Mouse (Mus musculus) kidney, embryonic 14.5 days (tissue): ENCODE data around the gene Nsf. TPM values are rescaled to one million over a fixed set of nuclear protein-coding genes. Genes with fewer than 3 reads are reported as not detected.

ENCODE experiments used
- ATAC-seq: fragments of 200-750 bp; cut with Nextera tagmentation; 2 replicates; pipeline ENCODE4 v1.8.0; 2017; ENCODE audit warnings: moderate number of reproducible peaks, mild to moderate bottlenecking, moderate TSS enrichment, moderate library complexity; ENCODE audit not compliant: low FRiP score, low TSS enrichment
- H3K27ac ChIP-seq: fragments of 300-500 bp; sonication (generic); 2 replicates; pipeline ENCODE4 v1.5.1; 2014; ENCODE audit warnings: low read depth, mild to moderate bottlenecking, low read length, moderate library complexity, mixed read lengths
- H3K27me3 ChIP-seq: fragments of 300-500 bp; sonication (generic); 2 replicates; pipeline ENCODE4 v1.6.1; 2014; ENCODE audit warnings: mild to moderate bottlenecking, low read length; ENCODE audit not compliant: control insufficient read depth, insufficient read depth
- H3K36me3 ChIP-seq: fragments of 300-500 bp; sonication (generic); 2 replicates; pipeline ENCODE4 v1.6.1; 2014; ENCODE audit warnings: low read length, mixed read lengths; ENCODE audit not compliant: control insufficient read depth, insufficient read depth
- H3K4me1 ChIP-seq: fragments of 300-500 bp; sonication (generic); 2 replicates; pipeline ENCODE4 v1.6.1; 2014; ENCODE audit warnings: low read length, mixed read lengths; ENCODE audit not compliant: control insufficient read depth, insufficient read depth
- H3K4me2 ChIP-seq: fragments of 300-500 bp; sonication (generic); replicated peaks from 2 replicates; pipeline ENCODE4 v1.6.1; 2014; ENCODE audit warnings: low read depth, mild to moderate bottlenecking, low read length
- H3K4me3 ChIP-seq: fragments of 300-500 bp; sonication (generic); 2 replicates; pipeline ENCODE4 v1.5.1; 2014; ENCODE audit warnings: mild to moderate bottlenecking, low read length
- H3K9ac ChIP-seq: fragments of 300-500 bp; sonication (generic); 2 replicates; pipeline ENCODE4 v1.6.1; 2014; ENCODE audit warnings: low read depth, mild to moderate bottlenecking, low read length, moderate library complexity
- H3K9me3 ChIP-seq: fragments of 300-500 bp; sonication (generic); 2 replicates; pipeline ENCODE4 v1.6.1; 2016; ENCODE audit warnings: low read length; ENCODE audit not compliant: control insufficient read depth
- WGBS: fragments of 180-500 bp; shearing (Covaris S2); extraction: QIAGEN DNeasy Blood & Tissue Kit; methylation state at CpG from one replicate; pipeline ENCODE4 v1.1.7; 2014; 5-methylcytosine and 5-hydroxymethylcytosine counted together
- polyA plus RNA-seq: library from polyadenylated mRNA; unstranded; fragments of >200 nt; fragmentation: Nextera tagmentation; extraction: Ambion mirVana; gene quantifications from 2 replicates; pipeline ENCODE4 v1.2.1, GENCODE M21; 2014

Nsf gene
- polyA plus RNA-seq, 1 experiment from 2014 or later, result 48.1 TPM

DNA sequence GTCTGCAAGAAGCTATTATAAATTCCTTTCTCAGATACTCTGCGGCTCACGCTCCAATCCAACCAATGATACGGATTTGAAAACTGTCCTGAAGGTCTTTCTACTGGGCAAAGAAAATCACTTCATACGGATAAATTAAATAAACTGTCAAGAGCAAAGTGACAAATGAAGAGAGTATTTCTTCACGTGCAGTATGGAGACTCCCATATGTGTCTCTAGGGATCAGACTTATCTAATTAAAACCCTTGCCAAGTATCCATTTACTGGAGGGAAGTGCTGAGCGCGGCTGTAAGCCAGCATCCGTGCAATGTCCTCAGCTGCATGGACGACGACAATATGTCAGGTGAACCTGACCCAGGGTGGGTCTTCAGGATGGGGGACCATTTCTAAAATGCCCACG lies 44.0 kb downstream of the Nsf start:
- peaks cover 18% of the 10 kb centered on the region for H3K36me3 ChIP-seq
- H3K27me3 ChIP-seq, result no peaks in the 10 kb centered on the region
- H3K4me2 ChIP-seq, result no peak overlapping the region
- WGBS, result 94% methylated on average over 11 of the region's 11 CpGs
- no peak overlapping the region for H3K27ac ChIP-seq
- H3K4me3 ChIP-seq, result no peak overlapping the region
- no peaks in the 10 kb centered on the region for H3K4me1 ChIP-seq
- H3K9ac ChIP-seq, result no peak overlapping the region
- no peaks in the 10 kb centered on the region for H3K9me3 ChIP-seq
- no peak for ATAC-seq

DNA sequence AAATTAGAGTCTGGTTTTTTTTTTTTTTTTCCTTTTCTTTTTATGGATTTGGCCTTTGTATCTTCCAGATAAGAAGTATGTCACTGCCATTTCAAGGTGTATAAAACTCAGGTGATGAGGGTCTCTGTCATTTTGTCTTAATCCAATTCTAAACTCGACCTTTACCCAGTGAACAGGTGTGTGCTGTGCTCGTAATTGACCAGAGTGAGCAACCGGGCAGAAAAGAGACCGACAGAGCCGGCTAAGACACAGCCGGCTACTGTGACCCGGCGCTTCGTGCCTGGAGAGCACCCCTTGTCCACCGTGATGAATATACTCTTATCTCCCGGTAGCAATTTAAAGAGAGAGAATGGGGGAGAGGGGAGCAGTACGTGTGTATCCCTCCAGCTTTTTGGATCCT lies 44.5 kb downstream of the Nsf start:
- no peak for ATAC-seq
- Histone ChIP-seq H3K9me3 (no peaks in the 10 kb centered on the region), H3K27me3 (no peaks in the 10 kb centered on the region), H3K27ac (no peak overlapping the region), H3K9ac (no peak overlapping the region), H3K4me1 (no peaks in the 10 kb centered on the region), H3K4me2 (no peak overlapping the region), H3K4me3 (no peak overlapping the region), H3K36me3 (peaks cover 18% of the 10 kb centered on the region)
- WGBS, result 88% methylated on average over 12 of the region's 12 CpGs

DNA sequence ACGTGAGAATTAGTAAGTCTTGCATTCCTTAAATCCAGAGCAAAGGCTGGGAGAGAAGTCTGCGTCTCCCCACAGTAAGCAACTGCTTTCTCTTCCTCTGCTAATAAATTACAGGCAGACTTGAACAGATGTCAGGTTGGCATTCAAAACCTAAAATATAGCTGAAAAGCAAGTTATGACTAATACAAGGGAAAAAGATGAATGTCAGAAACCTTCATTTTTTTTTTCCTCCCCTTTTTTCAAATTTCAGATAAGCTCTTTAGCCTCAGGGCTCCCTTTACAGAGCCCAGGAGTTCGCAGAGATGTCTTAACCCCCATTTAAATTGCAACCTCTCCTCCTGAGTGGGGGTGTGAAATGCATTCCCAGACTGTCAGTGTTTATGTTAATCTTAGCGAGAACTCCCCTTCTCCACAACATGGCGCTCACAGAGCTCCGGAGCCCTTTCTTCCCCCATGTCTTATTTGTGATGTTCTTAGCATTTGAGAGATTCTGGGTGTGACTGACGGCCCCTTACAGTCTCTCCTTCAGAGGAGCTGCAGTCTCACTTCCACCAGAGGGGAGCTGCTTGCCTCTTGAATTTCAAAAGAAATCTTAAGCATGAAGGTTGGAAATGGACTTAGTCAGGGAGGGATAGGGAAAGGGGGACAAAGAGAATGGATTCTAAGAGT lies 47.7 kb downstream of the Nsf start:
- Histone ChIP-seq H3K9ac (no peak overlapping the region), H3K4me2 (no peak overlapping the region), H3K4me3 (no peak overlapping the region), H3K4me1 (no peaks in the 10 kb centered on the region), H3K9me3 (no peaks in the 10 kb centered on the region), H3K27me3 (no peaks in the 10 kb centered on the region), H3K27ac (no peak overlapping the region), H3K36me3 (peaks cover 9% of the 10 kb centered on the region; the same call in 1 of the 2 replicates)
- WGBS, result 46% methylated on average over 7 of the region's 7 CpGs
- no peak for ATAC-seq

DNA sequence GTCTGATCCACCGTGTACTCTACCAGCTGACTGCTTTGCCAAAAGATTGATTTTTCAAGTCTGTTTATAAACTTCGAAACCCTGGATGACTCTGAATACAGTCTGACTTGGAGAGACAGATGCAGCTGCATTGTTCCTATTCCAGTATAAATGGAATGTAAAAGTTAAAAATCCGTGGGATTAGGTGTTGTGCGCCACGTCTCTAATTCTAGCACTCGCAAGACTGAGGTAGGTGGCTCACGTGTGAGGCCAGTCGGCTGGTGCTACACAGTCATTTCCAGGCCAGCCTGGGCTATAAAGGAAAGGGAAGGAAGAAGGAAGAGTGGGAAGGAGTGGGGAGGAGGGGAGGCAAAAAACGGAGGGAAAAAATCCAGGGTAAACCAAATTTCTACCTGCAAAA lies 48.4 kb downstream of the Nsf start:
- ATAC-seq, result no peak
- Histone ChIP-seq H3K27ac (no peak overlapping the region), H3K36me3 (peaks cover 9% of the 10 kb centered on the region; the same call in 1 of the 2 replicates), H3K9ac (no peak overlapping the region), H3K4me3 (no peak overlapping the region), H3K4me1 (no peaks in the 10 kb centered on the region), H3K27me3 (no peaks in the 10 kb centered on the region), H3K9me3 (no peaks in the 10 kb centered on the region), H3K4me2 (no peak overlapping the region)
- 74% methylated on average over 9 of the region's 9 CpGs for WGBS

DNA sequence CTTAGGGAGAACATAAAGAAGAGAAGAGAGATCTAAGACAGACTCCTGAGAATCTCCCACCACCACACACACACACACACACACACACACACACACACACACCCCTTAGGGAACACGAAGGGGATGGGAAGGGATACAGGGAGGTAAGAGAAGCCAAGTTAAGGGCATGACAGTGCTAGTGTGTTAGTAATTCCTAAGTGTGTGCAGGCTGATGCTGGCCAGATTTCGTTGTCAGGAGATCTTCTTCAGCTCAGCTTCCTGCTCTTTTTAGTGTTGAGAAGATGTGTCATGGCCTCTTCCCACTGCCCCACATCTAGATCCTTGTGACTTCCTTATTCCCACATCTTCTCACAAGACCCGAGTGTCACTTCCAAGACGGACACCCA lies 52.3 kb downstream of the Nsf start:
- H3K4me1 ChIP-seq, result no peaks in the 10 kb centered on the region
- no peak overlapping the region for H3K9ac ChIP-seq
- ATAC-seq, result no peak
- H3K4me3 ChIP-seq, result no peak overlapping the region
- 90% methylated on average over 4 of the region's 4 CpGs for WGBS
- no peaks in the 10 kb centered on the region; the same call in 1 of the 2 replicates for H3K36me3 ChIP-seq
- no peak overlapping the region for H3K4me2 ChIP-seq
- no peak overlapping the region for H3K27ac ChIP-seq
- no peaks in the 10 kb centered on the region for H3K27me3 ChIP-seq
- no peaks in the 10 kb centered on the region for H3K9me3 ChIP-seq

DNA sequence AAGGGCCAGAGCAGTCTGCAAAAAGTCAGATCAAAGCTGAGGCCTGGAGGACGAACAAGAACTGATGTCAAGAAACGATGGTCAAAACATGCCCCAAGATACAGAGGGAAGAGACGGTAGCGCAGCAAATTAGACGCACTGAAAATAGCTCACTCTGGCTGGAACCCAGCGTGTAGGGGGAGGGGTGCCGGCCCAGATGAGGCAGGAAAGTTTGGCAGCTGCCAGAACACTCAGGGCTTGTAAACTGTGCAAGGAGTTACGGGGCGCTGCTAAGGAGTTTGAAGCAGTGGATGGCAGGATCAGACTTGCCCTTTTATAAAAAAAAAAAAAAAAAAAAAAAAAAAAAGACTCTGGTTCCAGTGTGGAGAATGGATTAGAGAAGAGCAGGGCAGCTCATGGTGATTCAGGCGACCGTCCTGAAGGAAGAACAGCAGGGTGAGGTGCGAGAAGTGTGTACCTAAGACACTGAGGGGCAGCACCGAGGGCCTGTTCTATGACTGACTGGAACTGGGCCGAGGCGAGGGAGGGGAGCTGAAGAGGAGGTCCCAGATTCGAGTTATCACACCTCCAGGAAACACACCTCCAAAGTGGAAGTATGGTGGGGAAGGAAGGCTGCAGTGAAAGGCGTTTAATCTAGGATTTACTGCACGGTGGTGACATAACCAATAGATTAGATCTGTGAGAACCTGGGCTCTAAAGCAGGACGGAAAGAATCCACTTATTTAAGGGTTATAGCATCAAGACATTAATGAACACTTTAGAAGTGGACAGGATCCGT lies 52.9 kb downstream of the Nsf start:
- Histone ChIP-seq H3K4me3 (no peak overlapping the region), H3K27ac (no peak overlapping the region), H3K36me3 (no peaks in the 10 kb centered on the region; the same call in 1 of the 2 replicates), H3K4me2 (no peak overlapping the region), H3K27me3 (no peaks in the 10 kb centered on the region), H3K9ac (no peak overlapping the region), H3K9me3 (no peaks in the 10 kb centered on the region), H3K4me1 (no peaks in the 10 kb centered on the region)
- no peak for ATAC-seq
- WGBS, result 75% methylated on average over 20 of the region's 20 CpGs

DNA sequence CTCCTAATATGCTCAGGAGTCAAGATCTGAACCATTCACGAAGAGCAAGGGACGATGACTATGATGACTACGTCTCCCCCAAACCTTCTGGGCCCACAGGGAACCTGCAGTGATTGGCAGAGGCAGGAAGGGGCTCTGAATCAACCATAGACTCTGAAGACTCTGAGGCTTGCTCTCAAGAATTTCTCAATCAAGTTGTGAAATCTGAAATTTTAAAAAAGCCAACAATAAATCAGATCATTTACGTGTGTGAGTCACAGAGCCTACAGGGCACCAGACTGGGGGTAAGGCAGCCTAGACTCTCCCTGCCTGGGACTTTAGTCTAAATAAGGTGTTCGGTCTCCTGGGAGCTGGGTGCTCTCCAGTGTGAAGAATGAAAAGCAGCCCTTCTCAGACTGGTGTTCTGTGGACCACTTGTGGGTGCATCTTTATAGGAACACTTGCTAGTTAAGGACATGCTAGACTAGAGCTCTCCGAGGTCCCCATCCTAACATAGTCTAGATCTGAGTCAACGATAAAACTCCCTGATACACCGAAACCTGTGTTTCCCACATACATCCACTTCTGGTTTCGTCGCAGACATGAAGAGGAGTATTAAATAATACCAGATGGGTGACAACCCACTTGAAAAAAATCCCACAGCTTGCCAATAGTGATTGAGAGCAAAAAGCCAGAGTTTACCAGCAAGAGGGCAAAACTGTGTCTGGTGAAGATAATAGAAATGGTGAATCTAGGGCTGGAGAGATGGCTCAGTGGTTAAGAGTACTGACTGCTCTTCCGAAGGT lies 56.7 kb downstream of the Nsf start:
- ATAC-seq, result no peak

DNA sequence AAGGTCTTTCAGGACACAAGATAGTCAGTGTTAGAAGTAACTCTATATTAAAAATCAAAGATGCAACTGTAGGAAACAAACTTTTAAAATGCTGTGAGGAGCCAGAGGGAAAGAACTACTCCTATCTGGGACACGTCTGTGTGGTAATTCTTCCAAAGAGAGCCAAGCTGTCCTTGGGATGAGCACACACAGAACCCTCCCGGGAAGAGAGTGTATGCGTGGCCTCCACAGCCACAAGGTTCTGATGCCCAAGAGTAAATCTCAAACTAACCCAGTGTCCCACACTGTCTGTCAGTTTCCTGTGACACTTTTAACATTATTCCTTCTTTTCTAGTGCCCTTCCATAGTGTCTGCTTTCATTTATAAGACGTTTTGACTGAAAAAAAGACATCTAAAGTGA lies 57.8 kb downstream of the Nsf start:
- no peaks in the 10 kb centered on the region for H3K27me3 ChIP-seq
- H3K4me1 ChIP-seq, result no peaks in the 10 kb centered on the region
- no peak overlapping the region for H3K27ac ChIP-seq
- H3K9me3 ChIP-seq, result no peaks in the 10 kb centered on the region
- ATAC-seq, result no peak
- WGBS, result 84% methylated on average over 4 of the region's 4 CpGs
- H3K4me2 ChIP-seq, result no peak overlapping the region
- H3K36me3 ChIP-seq, result no peaks in the 10 kb centered on the region
- no peak overlapping the region for H3K9ac ChIP-seq
- no peak overlapping the region for H3K4me3 ChIP-seq

More for the DNA sequence above, 56.7 kb downstream of the Nsf start:
- Histone ChIP-seq H3K27ac (no peak overlapping the region), H3K9me3 (no peaks in the 10 kb centered on the region), H3K4me3 (no peak overlapping the region), H3K36me3 (no peaks in the 10 kb centered on the region), H3K4me2 (no peak overlapping the region), H3K27me3 (no peaks in the 10 kb centered on the region), H3K4me1 (no peaks in the 10 kb centered on the region), H3K9ac (no peak overlapping the region)
- 91% methylated on average over 11 of the region's 11 CpGs for WGBS

DNA sequence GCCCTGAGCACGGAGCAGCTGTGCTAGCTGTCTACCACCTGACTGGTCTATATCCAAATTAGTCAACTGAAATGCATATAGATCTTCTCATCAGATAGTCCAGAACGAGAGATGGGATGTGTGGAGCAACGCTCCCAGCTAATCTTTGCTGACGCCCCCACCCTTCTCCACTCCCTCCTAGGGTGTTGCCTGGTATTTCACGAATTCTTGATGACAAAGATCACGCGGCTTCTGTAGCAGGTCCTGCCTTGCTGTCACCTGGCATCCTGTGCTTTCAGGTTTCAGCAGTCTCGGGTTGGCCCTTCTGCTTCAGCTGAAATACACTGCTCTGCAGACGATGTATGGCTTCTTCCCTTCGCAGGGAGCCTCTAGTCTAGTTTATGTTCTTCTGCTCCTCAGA lies 61.0 kb downstream of the Nsf start:
- H3K36me3 ChIP-seq, result no peaks in the 10 kb centered on the region
- WGBS, result 87% methylated on average over 10 of the region's 10 CpGs
- H3K27me3 ChIP-seq, result no peaks in the 10 kb centered on the region
- no peak overlapping the region for H3K9ac ChIP-seq
- H3K4me1 ChIP-seq, result no peaks in the 10 kb centered on the region
- no peak overlapping the region for H3K4me2 ChIP-seq
- no peak overlapping the region for H3K27ac ChIP-seq
- ATAC-seq, result no peak
- no peaks in the 10 kb centered on the region for H3K9me3 ChIP-seq
- no peak overlapping the region for H3K4me3 ChIP-seq
